Mouse (Mus musculus) erythroblast, embryonic 14.5 days (primary cell): ENCODE data around the gene Prr12.

Experiments
- GATA1 ChIP-seq: IDR thresholded peaks from 2 replicates; pipeline ENCODE4 v1.6.1; 2012; ENCODE audit warnings: low read length, inconsistent platforms, mixed read lengths
- TAL1 ChIP-seq: IDR thresholded peaks from 3 replicates; pipeline ENCODE4 v1.6.1; 2012; ENCODE audit warnings: low read length, inconsistent platforms, mixed read lengths

- TF ChIP-seq GATA1 (no peak), TAL1 (no peak)
Measured at GRCm38 (mm10) chr7:45091001-45091990, 38.6 kb upstream of the Prr12 start.
